Mouse (Mus musculus): Measurements from ENCODE around the gene Arnt.
A peak's percentile ranks its signal among the peaks of the same experiment; 100 is the strongest.

The Arnt gene

GRCm38 (mm10) chr3:95456367-95456766 lies 22.2 kb downstream of the Arnt start:
- no peak for DNase-seq (ENCODE audit: low spot score in 2 of 2)

GRCm38 (mm10) chr3:95457758-95458157 lies 23.6 kb downstream of the Arnt start:
- no peak for DNase-seq (ENCODE audit: low spot score in 2 of 2)

- DNase-seq (ENCODE audit: low spot score in 2 of 2), result no peak
Measured at GRCm38 (mm10) chr3:95459381-95459780, 25.2 kb downstream of the Arnt start.

- DNase-seq (ENCODE audit: low spot score in 2 of 2), result no peak
Measured at GRCm38 (mm10) chr3:95463852-95464251, 29.7 kb downstream of the Arnt start.

- DNase-seq (ENCODE audit: low spot score in 2 of 2), result no peak
Measured at GRCm38 (mm10) chr3:95478966-95479365, 44.8 kb downstream of the Arnt start.

GRCm38 (mm10) chr3:95486421-95486820 lies 52.2 kb downstream of the Arnt start:
- no peak for DNase-seq (ENCODE audit: low spot score in 2 of 2)

- DNase-seq (ENCODE audit: low spot score in 2 of 2), result no peak
Measured at GRCm38 (mm10) chr3:95488679-95489078, 54.5 kb downstream of the Arnt start.

GRCm38 (mm10) chr3:95490238-95490637 lies 56.0 kb downstream of the Arnt start:
- DNase-seq (ENCODE audit: low spot score in 2 of 2), result no peak

- peak; percentile 76 to 86 for DNase-seq (ENCODE audit: low spot score in 2 of 2)
Measured at GRCm38 (mm10) chr3:95494342-95494741, 60.2 kb downstream of the Arnt start.

GRCm38 (mm10) chr3:95498229-95498628 lies 64.0 kb downstream of the Arnt start:
- no peak for DNase-seq (ENCODE audit: low spot score in 2 of 2)

- no peak for DNase-seq (ENCODE audit: low spot score in 2 of 2)
Measured at GRCm38 (mm10) chr3:95499024-95499423, 64.8 kb downstream of the Arnt start, which contains the start of gene Ctsk. TSS of gene Ctsk (plus strand) at chr3:95499256.

GRCm38 (mm10) chr3:95499496-95500140 lies 65.4 kb downstream of the Arnt start:
- no peak for DNase-seq (ENCODE audit: low spot score in 2 of 2)

GRCm38 (mm10) chr3:95502312-95502711 lies 68.1 kb downstream of the Arnt start:
- no peak for DNase-seq (ENCODE audit: low spot score in 2 of 2)

- DNase-seq (ENCODE audit: low spot score in 2 of 2), result no peak
Measured at GRCm38 (mm10) chr3:95509348-95509747, 75.2 kb downstream of the Arnt start.

GRCm38 (mm10) chr3:95511611-95512180 lies 77.5 kb downstream of the Arnt start:
- DNase-seq (ENCODE audit: low spot score in 2 of 2), result peak in 1 of 2 experiments; percentile 40

- peak; percentile 59 to 61 for DNase-seq (ENCODE audit: low spot score in 2 of 2)
Measured at GRCm38 (mm10) chr3:95516614-95517041, 82.4 kb downstream of the Arnt start.

GRCm38 (mm10) chr3:95517493-95517898 lies 83.3 kb downstream of the Arnt start:
- DNase-seq (ENCODE audit: low spot score in 2 of 2), result peak; percentile 82 to 85

- peak in 1 of 2 experiments; percentile 50 for DNase-seq (ENCODE audit: low spot score in 2 of 2)
Measured at GRCm38 (mm10) chr3:95518891-95519290, 84.7 kb downstream of the Arnt start.

GRCm38 (mm10) chr3:95519315-95519714 lies 85.1 kb downstream of the Arnt start:
- peak; percentile 65 to 72 for DNase-seq (ENCODE audit: low spot score in 2 of 2)

- DNase-seq (ENCODE audit: low spot score in 2 of 2), result no peak
Measured at GRCm38 (mm10) chr3:95520100-95520499, 85.9 kb downstream of the Arnt start.

- peak in 1 of 2 experiments; percentile 56 for DNase-seq (ENCODE audit: low spot score in 2 of 2)
Measured at GRCm38 (mm10) chr3:95521168-95521567, 87.0 kb downstream of the Arnt start.

GRCm38 (mm10) chr3:95523662-95524061 lies 89.5 kb downstream of the Arnt start:
- no peak for DNase-seq (ENCODE audit: low spot score in 2 of 2)

GRCm38 (mm10) chr3:95524673-95525072 lies 90.5 kb downstream of the Arnt start:
- DNase-seq (ENCODE audit: low spot score in 2 of 2), result no peak

Data from spleen, postnatal 10 days (tissue).